Mouse (Mus musculus) megakaryocyte, adult 5-6 weeks (primary cell): ENCODE data around the gene Ankrd49. TPM values are rescaled to one million over a fixed set of nuclear protein-coding genes. Genes with fewer than 3 reads are reported as not detected.

Experiments used
- ATAC-seq: 2 replicates; pipeline ENCODE4 v1.8.0; 2016; ENCODE audit warnings: mild to moderate bottlenecking, inconsistent platforms; ENCODE audit not compliant: poor library complexity, severe bottlenecking
- total RNA-seq, 2 experiments: library from RNA; stranded (forward) in 1 of 2; stranded (reverse) in 1 of 2; fragments of 153-499, 151-499 nt in 1 of 2; fragments of 221-1000, 200-1000 nt in 1 of 2; gene quantifications; 2 replicates each; pipeline versions ENCODE4 v1.2.3 to v1.2.4; 2015 to 2017

Ankrd49 gene
- total RNA-seq (2015) (37.1 and 38.4 TPM in 2 replicates), total RNA-seq (2017) (36.6 and 46.4 TPM in 2 replicates)

- peak; percentile 98 for ATAC-seq
Measured at GRCm38 (mm10) chr9:14784039-14785002, at the start of gene Ankrd49, which contains the start of gene Mre11a. Gene Ankrd49 (minus strand): TSS chr9:14784856. Gene Mre11a (plus strand): TSS chr9:14784654.

DNA sequence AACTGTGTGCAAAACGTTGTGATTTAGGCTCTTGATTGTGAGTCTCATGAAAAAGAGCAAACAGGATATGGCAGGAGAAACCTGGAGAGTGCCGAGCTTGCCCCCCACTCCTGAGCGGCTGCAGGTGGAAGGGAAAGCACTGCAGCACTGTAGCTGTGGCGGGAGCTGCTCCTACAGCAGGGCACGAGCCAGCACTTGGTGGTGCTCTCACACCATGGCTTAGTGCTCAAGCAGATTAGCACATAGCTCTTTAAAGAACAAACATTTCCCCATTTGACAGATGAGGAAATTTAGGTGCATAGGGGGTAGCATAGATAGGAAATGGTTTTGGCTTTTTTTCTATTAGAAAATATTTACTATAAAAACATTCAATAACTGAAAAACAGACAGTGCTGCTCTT is 47.4 kb upstream of the Ankrd49 start:
- ATAC-seq = peak; percentile 53

DNA sequence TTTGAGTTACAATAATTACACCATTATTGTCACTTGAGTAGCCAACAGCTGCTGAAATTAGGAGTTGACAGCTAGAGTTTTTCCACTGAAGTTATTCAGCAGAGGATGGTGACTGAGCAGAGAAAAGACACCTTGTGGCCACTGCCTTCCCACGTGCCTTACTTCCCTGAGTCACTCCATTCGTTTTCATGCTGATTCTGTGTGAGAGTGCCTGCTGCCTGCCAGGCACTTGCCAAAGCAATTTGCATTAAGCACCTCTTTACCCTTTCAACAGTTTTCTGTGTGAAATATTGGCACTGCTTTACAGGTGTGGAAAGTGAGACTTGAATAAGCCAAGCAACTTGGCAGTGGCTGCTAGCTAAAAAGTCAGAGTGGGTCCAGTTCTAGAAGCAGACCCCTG is 43.2 kb upstream of the Ankrd49 start:
- no peak for ATAC-seq

- ATAC-seq = no peak
Measured at GRCm38 (mm10) chr9:14824840-14825239, 40.2 kb upstream of the Ankrd49 start.

DNA sequence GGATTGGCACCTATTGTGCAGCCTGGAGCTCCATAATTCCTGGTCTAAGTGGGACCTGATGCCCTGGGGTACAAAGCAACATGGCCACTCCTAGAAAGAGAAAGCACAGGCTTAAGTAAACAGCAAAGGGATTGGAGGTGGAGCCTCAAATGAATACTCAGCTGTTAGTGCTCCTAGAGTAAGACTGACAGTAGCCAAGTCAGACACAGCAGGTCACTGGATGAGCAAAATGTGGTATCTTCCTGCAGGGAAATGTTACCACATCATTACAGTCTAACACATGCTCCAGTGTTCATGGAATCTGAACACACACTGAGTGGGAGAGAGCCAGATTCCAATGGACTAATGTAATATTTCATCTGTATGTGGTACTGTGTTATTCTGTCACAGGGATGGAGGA is 36.7 kb upstream of the Ankrd49 start:
- no peak for ATAC-seq

- ATAC-seq = no peak
Measured at GRCm38 (mm10) chr9:14810111-14810510, 25.5 kb upstream of the Ankrd49 start.

- no peak for ATAC-seq
Measured at GRCm38 (mm10) chr9:14806786-14807185, 22.1 kb upstream of the Ankrd49 start.

GRCm38 (mm10) chr9:14805714-14806113 is 21.1 kb upstream of the Ankrd49 start:
- no peak for ATAC-seq

DNA sequence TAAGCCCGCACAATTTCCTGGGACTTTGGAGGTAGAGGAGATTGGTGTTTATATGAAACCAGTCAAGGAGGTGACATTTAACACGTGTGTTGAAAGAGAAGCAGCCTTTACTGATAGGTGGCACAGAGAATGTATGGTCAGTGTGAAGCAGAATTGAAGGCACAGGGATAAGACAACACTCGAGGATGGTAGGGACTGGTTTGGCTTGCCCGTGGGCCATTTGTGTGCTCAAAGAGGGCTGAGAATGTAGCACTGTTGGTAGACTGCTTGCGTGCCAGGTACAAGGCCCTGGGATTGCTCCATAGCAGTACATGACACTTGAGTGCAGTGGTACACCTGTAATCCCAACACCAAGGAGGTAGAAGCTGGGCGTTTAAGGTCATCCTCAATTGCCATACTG is 2.7 kb upstream of the Ankrd49 start:
- no peak for ATAC-seq

DNA sequence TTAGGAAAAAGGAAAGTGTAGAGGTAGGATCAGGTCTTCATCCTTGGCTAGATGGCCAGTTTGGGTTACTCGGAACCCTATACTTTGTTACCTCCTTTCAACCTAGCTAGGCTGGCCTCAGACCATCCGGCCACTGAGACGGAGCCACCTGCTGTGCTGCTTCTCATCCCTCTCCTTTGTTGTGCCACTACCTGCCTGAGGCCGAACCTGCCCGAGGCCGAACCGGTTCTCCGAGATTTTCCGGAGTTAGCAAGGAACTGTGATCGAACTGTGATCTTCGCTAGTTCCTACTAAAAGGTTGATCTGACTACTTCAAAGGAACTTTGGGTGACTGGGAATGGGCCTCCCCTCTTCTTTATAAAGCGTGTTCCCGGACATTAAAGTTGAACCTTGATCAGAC is 6.3 kb downstream of the Ankrd49 start:
- ATAC-seq = no peak

DNA sequence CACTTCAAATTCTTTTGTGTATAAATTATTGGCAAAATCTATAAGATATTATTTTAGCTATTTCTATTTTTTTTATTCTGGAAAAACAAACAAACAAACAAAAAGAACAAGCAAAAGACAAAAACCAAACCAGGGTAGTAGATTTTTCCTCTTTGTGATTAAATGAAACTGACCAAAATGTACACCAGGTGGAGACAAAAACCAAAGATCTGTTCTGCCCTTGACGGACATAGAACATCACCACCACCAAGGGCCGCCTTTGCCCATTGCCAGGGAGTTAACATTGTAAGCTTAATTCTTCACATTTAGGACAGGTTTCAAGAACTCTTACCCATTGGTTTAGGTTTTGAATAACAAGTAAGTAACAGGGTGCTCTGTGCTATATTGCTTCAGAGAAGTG is 10.8 kb downstream of the Ankrd49 start:
- ATAC-seq = no peak

- ATAC-seq = peak; percentile 61
Measured at GRCm38 (mm10) chr9:14772074-14772473, 12.6 kb downstream of the Ankrd49 start.

GRCm38 (mm10) chr9:14770803-14771471 is 13.7 kb downstream of the Ankrd49 start, which contains the start of gene 1700012B09Rik:
Gene 1700012B09Rik (minus strand): TSS chr9:14771030.
- peak; percentile 29 for ATAC-seq

DNA sequence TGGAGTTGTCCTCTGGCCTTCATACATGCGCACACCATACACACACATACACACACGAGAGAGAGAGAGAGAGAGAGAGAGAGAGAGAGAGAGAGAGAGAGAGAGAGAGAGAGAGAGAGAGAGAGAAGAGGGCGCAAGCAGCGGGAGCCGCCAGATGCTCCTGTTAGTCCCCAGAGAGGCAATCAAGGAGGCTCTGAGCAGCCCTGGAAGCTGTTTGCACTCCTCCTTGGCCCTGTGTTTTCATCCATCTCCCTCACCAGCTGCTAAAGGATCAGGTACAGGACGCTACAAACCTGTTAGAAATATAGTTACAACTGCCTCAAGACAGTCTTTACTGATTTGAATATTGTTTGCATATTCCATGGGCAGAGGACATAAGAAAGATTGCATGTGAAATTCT is 14.8 kb downstream of the Ankrd49 start:
- no peak for ATAC-seq

- peak; percentile 69 for ATAC-seq
Measured at GRCm38 (mm10) chr9:14764765-14765164, 19.9 kb downstream of the Ankrd49 start.

DNA sequence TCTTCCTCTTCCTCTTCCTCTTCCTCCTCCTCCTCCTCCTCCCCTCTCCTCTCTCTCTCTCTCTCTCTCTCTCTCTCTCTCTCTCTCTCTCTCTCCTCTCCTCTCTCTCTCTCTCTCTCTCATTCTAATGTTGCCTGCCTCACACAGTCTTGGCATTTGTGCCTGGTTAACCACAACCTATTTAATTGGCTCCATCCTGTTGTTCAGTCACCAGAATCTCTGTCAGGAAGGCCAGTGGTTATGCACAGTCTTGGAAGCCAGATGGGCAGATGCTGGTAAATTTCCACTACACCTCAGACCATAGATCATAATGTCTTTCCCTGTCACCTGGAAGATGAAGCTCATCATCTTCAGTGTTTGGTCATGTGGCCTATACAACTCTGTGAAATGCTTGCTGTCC is 25.4 kb downstream of the Ankrd49 start:
- ATAC-seq = no peak

DNA sequence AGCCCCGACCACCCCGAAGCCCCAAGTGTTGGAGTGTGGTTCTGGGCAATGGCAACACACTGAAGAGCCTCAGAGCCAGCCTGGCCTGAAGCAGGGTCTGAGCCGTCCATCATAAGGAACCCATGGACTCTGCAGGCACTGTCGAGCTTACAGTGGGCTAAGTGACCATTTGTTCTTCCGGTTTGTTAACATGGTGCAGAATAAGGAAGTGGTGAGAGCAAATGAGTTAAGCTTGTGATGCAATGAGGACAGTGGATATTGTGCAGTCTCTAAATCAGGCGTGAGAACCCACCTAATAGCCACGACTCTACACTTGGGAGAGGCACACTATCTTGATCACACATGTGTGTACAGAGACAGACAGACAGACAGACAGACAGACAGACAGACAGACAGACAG is 26.1 kb downstream of the Ankrd49 start:
- peak; percentile 97 for ATAC-seq

DNA sequence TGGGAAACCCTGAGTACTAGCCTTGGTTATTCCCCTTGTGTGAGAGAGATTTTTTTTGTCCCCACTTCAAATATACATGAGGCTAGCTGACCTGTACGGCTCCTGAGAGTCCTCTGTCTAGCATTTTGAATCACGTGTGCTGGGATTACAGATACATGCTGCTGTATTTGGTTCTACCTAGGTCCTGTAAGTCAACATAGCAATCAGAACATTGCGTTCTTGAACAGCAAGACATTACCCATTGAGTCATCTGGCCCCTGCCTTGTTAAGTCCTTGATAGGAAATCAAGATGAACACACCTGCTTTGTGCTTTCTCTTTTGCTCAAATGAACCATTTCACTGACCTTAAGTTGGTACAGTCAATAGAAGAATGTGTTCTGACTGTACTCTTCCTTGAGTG is 30.2 kb downstream of the Ankrd49 start:
- no peak for ATAC-seq

- no peak for ATAC-seq
Measured at GRCm38 (mm10) chr9:14753947-14754346, 30.7 kb downstream of the Ankrd49 start.

DNA sequence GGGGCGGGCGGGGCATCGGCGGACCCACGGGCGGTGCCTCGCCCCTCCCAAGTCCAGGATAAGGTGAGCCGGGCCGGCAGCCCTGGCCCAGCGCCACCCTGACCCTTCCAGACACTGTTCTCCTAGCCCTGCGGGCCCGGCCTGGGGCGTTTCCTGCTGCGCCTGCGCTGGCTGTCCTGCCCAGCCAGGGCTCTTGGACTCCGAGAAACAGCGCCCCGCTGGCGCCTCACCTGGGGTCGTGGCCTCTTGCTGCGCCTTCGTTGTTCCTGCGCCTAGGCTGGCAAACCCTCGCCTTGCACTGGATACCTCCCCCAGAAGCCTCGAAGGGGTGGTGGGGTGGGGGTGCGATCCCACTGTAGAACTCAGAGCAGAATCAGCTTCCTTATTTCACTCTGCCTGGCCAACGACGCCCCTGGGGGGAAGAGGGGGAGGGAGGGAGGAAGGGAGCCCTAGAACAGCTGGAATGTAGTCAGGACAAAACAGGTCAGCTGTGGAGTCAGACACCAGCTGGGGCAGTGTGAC is 32.6 kb downstream of the Ankrd49 start, which contains the start of gene Fut4:
Gene Fut4 (minus strand): TSS at position 393 of the 522 bp plus-strand sequence.
- ATAC-seq = peak; percentile 77

GRCm38 (mm10) chr9:14751503-14752000 is 33.1 kb downstream of the Ankrd49 start:
- peak; percentile 63 for ATAC-seq
